Mouse (Mus musculus) brain, embryonic 14.5 days (tissue): ENCODE measurements at regions not wholly inside any gene's neighbourhood (a gene's known extent, or its start where the extent isn't known, plus 50 kb on each side); places are given as distances from the start of the nearest gene placed in this dataset.

Source experiments
- CTCF ChIP-seq: fragments of 200-500 bp; IDR thresholded peaks from 2 replicates; pipeline ENCODE4 v1.5.1; 2012; ENCODE audit warnings: inconsistent platforms, mild to moderate bottlenecking, moderate library complexity, borderline replicate concordance; ENCODE audit not compliant: insufficient read depth, insufficient read length; ENCODE audit errors: extremely low read depth
- POLR2A ChIP-seq: fragments of 200-500 bp; IDR thresholded peaks from 2 replicates; pipeline ENCODE4 v1.6.1; 2012; ENCODE audit warnings: mild to moderate bottlenecking, inconsistent platforms, borderline replicate concordance; ENCODE audit not compliant: poor library complexity, insufficient read depth, insufficient read length, severe bottlenecking; ENCODE audit errors: extremely low read depth

DNA sequence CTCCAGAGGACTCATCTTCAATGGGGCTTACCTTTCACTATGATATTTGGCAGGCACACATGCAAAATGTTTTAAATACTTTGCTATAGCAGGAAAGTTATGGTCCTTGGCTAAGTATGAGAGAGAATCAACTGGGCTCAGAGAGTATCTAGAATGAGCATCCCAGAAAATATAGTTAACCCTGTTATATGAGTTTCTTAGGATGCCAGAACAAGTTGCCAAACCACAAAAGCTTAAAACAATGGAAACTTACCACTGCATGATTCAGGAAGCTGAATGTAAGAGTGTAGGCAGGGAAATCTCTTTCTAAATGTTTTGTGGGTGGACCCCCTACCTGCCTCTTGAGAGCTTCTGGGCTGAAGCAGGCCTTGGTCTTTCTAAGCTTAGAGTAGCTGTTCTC is 325.3 kb downstream of the Fam198b start:
- TF ChIP-seq CTCF (no peak), POLR2A (no peak)
